Mouse (Mus musculus) stomach, embryonic 15.5 days (tissue): ENCODE data around the gene Inpp5k. TPM values are rescaled to one million over a fixed set of nuclear protein-coding genes. Genes with fewer than 3 reads are reported as not detected.

Source experiments
- ATAC-seq: fragments of 200-750 bp; cut with Nextera tagmentation; 2 replicates; pipeline ENCODE4 v1.8.0; 2017; ENCODE audit warnings: low read depth, moderate number of reproducible peaks, moderate TSS enrichment; ENCODE audit not compliant: insufficient read depth, low FRiP score
- H3K27ac ChIP-seq: fragments of 300-500 bp; sonication (generic); 2 replicates; pipeline ENCODE4 v1.5.1; 2015; ENCODE audit warnings: mild to moderate bottlenecking, inconsistent platforms
- H3K27me3 ChIP-seq: fragments of 300-500 bp; sonication (generic); replicated peaks from 2 replicates; pipeline ENCODE4 v1.6.1; 2015; ENCODE audit warnings: inconsistent platforms
- H3K36me3 ChIP-seq: fragments of 300-500 bp; sonication (generic); 2 replicates; pipeline ENCODE4 v1.6.1; 2015; ENCODE audit warnings: inconsistent platforms
- H3K4me1 ChIP-seq: fragments of 300-500 bp; sonication (generic); 2 replicates; pipeline ENCODE4 v1.6.1; 2015; ENCODE audit warnings: inconsistent platforms
- H3K4me2 ChIP-seq: fragments of 300-500 bp; sonication (generic); 2 replicates; pipeline ENCODE4 v1.6.1; 2015; ENCODE audit warnings: mild to moderate bottlenecking, inconsistent platforms
- H3K4me3 ChIP-seq: fragments of 300-500 bp; sonication (generic); replicated peaks from 2 replicates; pipeline ENCODE4 v1.5.1; 2015; ENCODE audit warnings: inconsistent platforms
- H3K9ac ChIP-seq: fragments of 300-500 bp; sonication (generic); 2 replicates; pipeline ENCODE4 v1.6.1; 2015; ENCODE audit warnings: inconsistent platforms
- H3K9me3 ChIP-seq: fragments of 300-500 bp; sonication (generic); 2 replicates; pipeline ENCODE4 v1.6.1; 2016; ENCODE audit warnings: inconsistent platforms
- WGBS: fragments of 180-500 bp; shearing (Covaris S2); methylation state at CpG from one replicate; pipeline ENCODE4 v1.1.7; 2015; 5-methylcytosine and 5-hydroxymethylcytosine counted together
- polyA plus RNA-seq: library from polyadenylated mRNA; unstranded; fragments of >200 nt; fragmentation: Nextera tagmentation; extraction: Ambion mirVana; gene quantifications from 2 replicates; pipeline ENCODE4 v1.2.1, GENCODE M21; 2015

Inpp5k gene
- polyA plus RNA-seq, result 18.9 and 20.2 TPM in 2 replicates

- Histone ChIP-seq H3K9ac (peak within 1 kb of the TSS; percentile 60), H3K9me3 (no peaks in the 10 kb centered on the region), H3K27me3 (no peaks in the 10 kb centered on the region), H3K4me1 (peaks cover 17% of the 10 kb centered on the region; the same call in 1 of the 2 replicates), H3K36me3 (peaks cover 17% of the 10 kb centered on the region), H3K4me2 (peak within 1 kb of the TSS; percentile 83), H3K4me3 (peak within 1 kb of the TSS; percentile 77), H3K27ac (peak within 1 kb of the TSS; percentile 76)
- under 1% methylated on average over 53 of the region's 53 CpGs for WGBS
- ATAC-seq, result peak; percentile 100
Measured at GRCm38 (mm10) chr11:75630645-75631229, at the start of gene Inpp5k. TSS of gene Inpp5k (plus strand) at chr11:75630988.

- H3K27me3 ChIP-seq, result no peaks in the 10 kb centered on the region
- H3K9ac ChIP-seq, result no peak overlapping the region
- no peaks in the 10 kb centered on the region for H3K9me3 ChIP-seq
- no peak overlapping the region for H3K4me3 ChIP-seq
- no peak overlapping the region for H3K4me2 ChIP-seq
- ATAC-seq, result no peak
- H3K27ac ChIP-seq, result no peak overlapping the region
- no peaks in the 10 kb centered on the region for H3K4me1 ChIP-seq
- WGBS, result 89% methylated on average over 7 of the region's 7 CpGs
- no peaks in the 10 kb centered on the region for H3K36me3 ChIP-seq
Measured at GRCm38 (mm10) chr11:75581495-75582149, 49.2 kb upstream of the Inpp5k start.

GRCm38 (mm10) chr11:75583521-75583920 is 47.3 kb upstream of the Inpp5k start:
- Histone ChIP-seq H3K4me1 (no peaks in the 10 kb centered on the region), H3K36me3 (no peaks in the 10 kb centered on the region), H3K9ac (no peak overlapping the region), H3K27me3 (no peaks in the 10 kb centered on the region), H3K4me2 (no peak overlapping the region), H3K9me3 (no peaks in the 10 kb centered on the region), H3K27ac (no peak overlapping the region), H3K4me3 (no peak overlapping the region)
- 75% methylated on average over 2 of the region's 2 CpGs for WGBS
- ATAC-seq, result no peak

GRCm38 (mm10) chr11:75585061-75585460 is 45.7 kb upstream of the Inpp5k start:
- Histone ChIP-seq H3K4me3 (no peak overlapping the region), H3K27ac (no peak overlapping the region), H3K9me3 (no peaks in the 10 kb centered on the region), H3K4me1 (peaks cover 13% of the 10 kb centered on the region), H3K9ac (no peak overlapping the region), H3K36me3 (no peaks in the 10 kb centered on the region), H3K4me2 (no peak overlapping the region), H3K27me3 (no peaks in the 10 kb centered on the region)
- no peak for ATAC-seq
- WGBS, result 55% methylated on average over 4 of the region's 4 CpGs

- WGBS, result 79% methylated on average over 5 of the region's 5 CpGs
- no peak for ATAC-seq
- Histone ChIP-seq H3K36me3 (no peaks in the 10 kb centered on the region), H3K4me3 (no peak overlapping the region), H3K4me1 (peaks cover 16% of the 10 kb centered on the region), H3K27me3 (no peaks in the 10 kb centered on the region), H3K27ac (no peak overlapping the region), H3K9ac (no peak overlapping the region), H3K9me3 (no peaks in the 10 kb centered on the region), H3K4me2 (no peak overlapping the region)
Measured at GRCm38 (mm10) chr11:75585978-75586377, 44.8 kb upstream of the Inpp5k start.

- no peak overlapping the region for H3K27ac ChIP-seq
- H3K9ac ChIP-seq, result no peak overlapping the region
- H3K27me3 ChIP-seq, result no peaks in the 10 kb centered on the region
- no peaks in the 10 kb centered on the region for H3K9me3 ChIP-seq
- ATAC-seq, result no peak
- no peak overlapping the region for H3K4me2 ChIP-seq
- H3K36me3 ChIP-seq, result no peaks in the 10 kb centered on the region
- whole genome bisulfite sequencing, result 83% methylated on average over 5 of the region's 5 CpGs
- peaks cover 16% of the 10 kb centered on the region for H3K4me1 ChIP-seq
- no peak overlapping the region for H3K4me3 ChIP-seq
Measured at GRCm38 (mm10) chr11:75586963-75587362, 43.8 kb upstream of the Inpp5k start.

GRCm38 (mm10) chr11:75587493-75588284 is 43.1 kb upstream of the Inpp5k start, which contains the start of gene Pitpna:
TSS of gene Pitpna (plus strand) at chr11:75588097.
- 3% methylated on average over 49 of the region's 49 CpGs for WGBS
- H3K4me2 ChIP-seq, result peak within 1 kb of the TSS; percentile 85
- H3K27me3 ChIP-seq, result no peaks in the 10 kb centered on the region
- H3K4me1 ChIP-seq, result peaks cover 16% of the 10 kb centered on the region
- peak within 1 kb of the TSS; percentile 76 for H3K9ac ChIP-seq
- H3K4me3 ChIP-seq, result peak within 1 kb of the TSS; percentile 77
- no peaks in the 10 kb centered on the region for H3K36me3 ChIP-seq
- ATAC-seq, result peak; percentile 90
- H3K27ac ChIP-seq, result peak within 1 kb of the TSS; percentile 81
- no peaks in the 10 kb centered on the region for H3K9me3 ChIP-seq

GRCm38 (mm10) chr11:75588285-75588941 is 42.4 kb upstream of the Inpp5k start:
- H3K27ac ChIP-seq, result peak overlapping the region; percentile 81
- no peaks in the 10 kb centered on the region for H3K9me3 ChIP-seq
- H3K27me3 ChIP-seq, result no peaks in the 10 kb centered on the region
- peak overlapping the region; percentile 76 for H3K9ac ChIP-seq
- peak overlapping the region; percentile 85 for H3K4me2 ChIP-seq
- ATAC-seq, result peak; percentile 63
- H3K36me3 ChIP-seq, result no peaks in the 10 kb centered on the region
- H3K4me3 ChIP-seq, result peak overlapping the region; percentile 77
- 1% methylated on average over 37 of the region's 37 CpGs for WGBS
- peaks cover 16% of the 10 kb centered on the region for H3K4me1 ChIP-seq

GRCm38 (mm10) chr11:75592612-75593011 is 38.2 kb upstream of the Inpp5k start:
- Histone ChIP-seq H3K4me3 (no peak overlapping the region), H3K9me3 (no peaks in the 10 kb centered on the region), H3K27ac (peak overlapping the region; percentile 57; the same call in 1 of the 2 replicates), H3K4me2 (no peak overlapping the region), H3K4me1 (peaks cover 30% of the 10 kb centered on the region), H3K27me3 (no peaks in the 10 kb centered on the region), H3K36me3 (0 out of 2 replicates have a peak, but pooled peaks cover 3% of the 10 kb centered on the region), H3K9ac (no peak overlapping the region)
- WGBS, result 70% methylated on average over 5 of the region's 5 CpGs
- no peak for ATAC-seq

- Histone ChIP-seq H3K4me1 (peaks cover 21% of the 10 kb centered on the region), H3K27me3 (no peaks in the 10 kb centered on the region), H3K36me3 (peaks cover 9% of the 10 kb centered on the region; the same call in 1 of the 2 replicates), H3K4me3 (no peak overlapping the region), H3K9ac (no peak overlapping the region), H3K27ac (peak overlapping the region; percentile 31; the same call in 1 of the 2 replicates), H3K9me3 (no peaks in the 10 kb centered on the region), H3K4me2 (no peak overlapping the region)
- WGBS, result 77% methylated on average over 9 of the region's 9 CpGs
- ATAC-seq, result no peak
Measured at GRCm38 (mm10) chr11:75594431-75594830, 36.4 kb upstream of the Inpp5k start.

- peaks cover 14% of the 10 kb centered on the region; the same call in 1 of the 2 replicates for H3K4me1 ChIP-seq
- H3K4me2 ChIP-seq, result no peak overlapping the region
- no peaks in the 10 kb centered on the region for H3K27me3 ChIP-seq
- no peak for ATAC-seq
- H3K9ac ChIP-seq, result no peak overlapping the region
- no peaks in the 10 kb centered on the region for H3K9me3 ChIP-seq
- H3K4me3 ChIP-seq, result no peak overlapping the region
- no peak overlapping the region for H3K27ac ChIP-seq
- WGBS, result 66% methylated on average over 2 of the region's 2 CpGs
- peaks cover 13% of the 10 kb centered on the region for H3K36me3 ChIP-seq
Measured at GRCm38 (mm10) chr11:75595404-75595803, 35.4 kb upstream of the Inpp5k start.
